Mouse (Mus musculus) left cerebral cortex, postnatal 36 days (tissue): ENCODE measurements around the gene Dab2ip. TPM values are rescaled to one million over a fixed set of nuclear protein-coding genes. Genes with fewer than 3 reads are reported as not detected.

Source experiments
- DNase-seq, 2 experiments: peaks; one replicate each; pipeline ENCODE4 v3.0.0; 2021 to 2022; ENCODE audit warnings: low spot score in 2 of 2, mixed read lengths in 1 of 2
- intact Hi-C: fragments of 180-260 bp; cut with DNase I; formaldehyde crosslinking; loops from one replicate; pipeline ENCODE4 v1.15.1; 2025
- total RNA-seq, 2 experiments: library from RNA; stranded (reverse); gene quantifications; 2 replicates each; pipeline ENCODE4 v1.2.3; 2021

Gene Dab2ip
- total RNA-seq: 100 to 1,000 TPM; 144 to 156 TPM

GRCm38 (mm10) chr2:35557911-35558825, at the start of gene Dab2ip:
Gene Dab2ip, plus strand, starts transcription at chr2:35558266.
- intact Hi-C loops: loop anchor here (10.0 kb wide), 1 partner anchor 167 kb away; no protein-coding TSS in a partner anchor
- DNase-seq: peak; percentile 81 to 85

- peak; percentile 77 for DNase-seq
- intact Hi-C loops: loop anchor here (5.0 kb wide), 2 partner anchors 46 to 111 kb away; partner anchors contain the start of genes 4930402F06Rik and Ggta1
Observed at GRCm38 (mm10) chr2:35508597-35509342, 49.3 kb upstream of the Dab2ip start.

GRCm38 (mm10) chr2:35509343-35509667, 48.8 kb upstream of the Dab2ip start:
- intact Hi-C loops: loop anchor here (5.0 kb wide), 2 partner anchors 47 to 112 kb away; partner anchors contain the start of genes 4930402F06Rik and Ggta1
- DNase-seq: no peak

GRCm38 (mm10) chr2:35509888-35510287, 48.2 kb upstream of the Dab2ip start:
- no peak for DNase-seq
- intact Hi-C loops: loop anchor here (5.0 kb wide), 2 partner anchors 48 to 113 kb away; partner anchors contain the start of genes 4930402F06Rik and Ggta1

GRCm38 (mm10) chr2:35510920-35511319, 47.1 kb upstream of the Dab2ip start:
- intact Hi-C loops: no loop called here
- no peak for DNase-seq

- intact Hi-C loops: no loop called here
- DNase-seq: no peak
Observed at GRCm38 (mm10) chr2:35512226-35512625, 45.8 kb upstream of the Dab2ip start.

GRCm38 (mm10) chr2:35514051-35514892, 43.8 kb upstream of the Dab2ip start:
- intact Hi-C loops: no loop called here
- DNase-seq: no peak

- no peak for DNase-seq
Observed at GRCm38 (mm10) chr2:35526612-35527242, 31.3 kb upstream of the Dab2ip start.

GRCm38 (mm10) chr2:35529086-35529485, 29.0 kb upstream of the Dab2ip start:
- DNase-seq: no peak
- intact Hi-C loops: no loop called here

More at GRCm38 (mm10) chr2:35526612-35527242, 31.3 kb upstream of the Dab2ip start:
- intact Hi-C loops: no loop called here

GRCm38 (mm10) chr2:35529856-35530255, 28.2 kb upstream of the Dab2ip start:
- intact Hi-C loops: no loop called here
- peak; percentile 44 to 52 for DNase-seq

- no peak for DNase-seq
- intact Hi-C loops: no loop called here
Observed at GRCm38 (mm10) chr2:35530732-35531131, 27.3 kb upstream of the Dab2ip start.

- no peak for DNase-seq
- intact Hi-C loops: no loop called here
Observed at GRCm38 (mm10) chr2:35533646-35534045, 24.4 kb upstream of the Dab2ip start.

GRCm38 (mm10) chr2:35539276-35539972, 18.6 kb upstream of the Dab2ip start:
- intact Hi-C loops: no loop called here

GRCm38 (mm10) chr2:35540798-35541197, 17.3 kb upstream of the Dab2ip start:
- intact Hi-C loops: loop anchor here (5.0 kb wide), 1 partner anchor 107 kb away; no protein-coding TSS in a partner anchor
- DNase-seq: no peak

More at GRCm38 (mm10) chr2:35539276-35539972, 18.6 kb upstream of the Dab2ip start:
- peak; percentile 75 to 82 for DNase-seq

- DNase-seq: peak; percentile 47 to 58
- intact Hi-C loops: loop anchor here (1.0 to 5.0 kb wide), 3 partner anchors 103 to 386 kb away; no protein-coding TSS in a partner anchor
Observed at GRCm38 (mm10) chr2:35544717-35545116, 13.3 kb upstream of the Dab2ip start.

GRCm38 (mm10) chr2:35545125-35545590, 12.9 kb upstream of the Dab2ip start:
- intact Hi-C loops: loop anchor here (2.0 kb wide), 1 partner anchor 362 kb away; no protein-coding TSS in a partner anchor
- no peak for DNase-seq

- no peak for DNase-seq
- intact Hi-C loops: no loop called here
Observed at GRCm38 (mm10) chr2:35546462-35546861, 11.6 kb upstream of the Dab2ip start.

- intact Hi-C loops: no loop called here
- DNase-seq: no peak
Observed at GRCm38 (mm10) chr2:35549191-35549590, 8.9 kb upstream of the Dab2ip start.
